In genomic region chr7:29155196-29155837, GRCm38 (mm10) we compare ENCODE assay signal across 8 mouse cellular contexts. TPM values are rescaled to one million over a fixed set of nuclear protein-coding genes. Genes with fewer than 3 reads are reported as not detected.
DNase-seq lines count a peak whose midpoint lies in the region; ATAC-seq lines count a peak whose summit lies in the region.

No protein-coding gene starts in this region.

- peak overlapping the region; percentile 93 for H3K4me2 ChIP-seq in hindbrain, embryonic 16.5 days (ENCODE audit: low read length)

- H3K4me1 ChIP-seq in hindbrain, embryonic 16.5 days (ENCODE audit: control insufficient read depth, insufficient read depth, low read depth, low read length): peaks cover 9% of the 10 kb centered on the region

- WGBS in hindbrain, embryonic 16.5 days: 7% methylated on average over 37 of the region's 37 CpGs

- H3K4me3 ChIP-seq in hindbrain, embryonic 16.5 days (ENCODE audit: low read length): peak overlapping the region; percentile 90

- peak; percentile 66 to 84 for DNase-seq in cerebellum, postnatal 4 days (ENCODE audit: low spot score in 2 of 2)
- peak; percentile 89 for DNase-seq in gastrocnemius, adult 18-20 months (ENCODE audit: low spot score)
- peak; percentile 91 to 93 for DNase-seq in left cerebral cortex, adult 18-20 months (ENCODE audit: low spot score in 2 of 2)
- peak; percentile 92 for DNase-seq in lung, postnatal 4 days
- DNase-seq in right cerebral cortex, adult 2 months (ENCODE audit: low spot score in 2 of 2): peak; percentile 90
- DNase-seq in urinary bladder, postnatal 14 days (ENCODE audit: low spot score): peak; percentile 91

- no peaks in the 10 kb centered on the region for H3K36me3 ChIP-seq in hindbrain, embryonic 16.5 days (ENCODE audit: control insufficient read depth, insufficient read depth, low read length)

- H3K9ac ChIP-seq in hindbrain, embryonic 16.5 days (ENCODE audit: low read depth, low read length): peak overlapping the region; percentile 86

- H3K27me3 ChIP-seq in hindbrain, embryonic 16.5 days (replicated peaks; ENCODE audit: control insufficient read depth, insufficient read depth, low read length): peaks cover 3% of the 10 kb centered on the region; the same call in 1 of the 2 replicates

- no peaks in the 10 kb centered on the region for H3K9me3 ChIP-seq in hindbrain, embryonic 16.5 days (ENCODE audit: control insufficient read depth, low read length)

- H3K27ac ChIP-seq in hindbrain, embryonic 16.5 days (ENCODE audit: low read depth, low read length): peak overlapping the region; percentile 92

- ATAC-seq in activated CD4-positive, CD25-positive, alpha-beta regulatory T cell, adult 4 months: peak; percentile 67
- peak; percentile 91 for ATAC-seq in hindbrain, embryonic 16.5 days

RNA-seq across cellular contexts. Expression of gene Fam98c, which starts 0.7 kb away (rescaled TPM):
- 10 to 100 TPM; 11.4 to 16.3 TPM for polyA plus RNA-seq in activated CD4-positive, CD25-positive, alpha-beta regulatory T cell, adult 4 months (2017; shearing (Covaris generic))
- 1 to 10 TPM; 9.1 to 9.4 TPM for total RNA-seq in gastrocnemius, adult 18-20 months (2021)
- polyA plus RNA-seq in hindbrain, embryonic 16.5 days (2015; fragmentation: Nextera tagmentation; extraction: Ambion mirVana): 34.6 and 44.1 TPM in 2 replicates
- total RNA-seq in left cerebral cortex, adult 18-20 months (2021): 10 to 100 TPM; 33.8 to 40.2 TPM

RNA-seq across cellular contexts. Expression of gene Ggn, which starts 14.7 kb away (rescaled TPM):
- not detected for polyA plus RNA-seq in activated CD4-positive, CD25-positive, alpha-beta regulatory T cell, adult 4 months (2017; shearing (Covaris generic))
- total RNA-seq in gastrocnemius, adult 18-20 months (2021): under 1 TPM; 0.27 to 0.33 TPM
- 0.36 and 0.81 TPM in 2 replicates for polyA plus RNA-seq in hindbrain, embryonic 16.5 days (2015; fragmentation: Nextera tagmentation; extraction: Ambion mirVana)
- total RNA-seq in left cerebral cortex, adult 18-20 months (2021): 1 to 10 TPM; 1.6 to 1.9 TPM

RNA-seq across cellular contexts. Expression of gene Spred3, which starts 14.9 kb away (rescaled TPM):
- polyA plus RNA-seq in activated CD4-positive, CD25-positive, alpha-beta regulatory T cell, adult 4 months (2017; shearing (Covaris generic)): under 1 TPM in 1 of 2 experiments, not detected in 1; 0.78 TPM
- 1 to 10 TPM; 1.9 to 3.1 TPM for total RNA-seq in gastrocnemius, adult 18-20 months (2021)
- 8.4 and 10.4 TPM in 2 replicates for polyA plus RNA-seq in hindbrain, embryonic 16.5 days (2015; fragmentation: Nextera tagmentation; extraction: Ambion mirVana)
- total RNA-seq in left cerebral cortex, adult 18-20 months (2021): 10 to 100 TPM; 50.2 to 53.6 TPM

RNA-seq across cellular contexts. Expression of gene Rasgrp4, which starts 20.7 kb away (rescaled TPM):
- polyA plus RNA-seq in activated CD4-positive, CD25-positive, alpha-beta regulatory T cell, adult 4 months (2017; shearing (Covaris generic)): 1 to 10 TPM in 1 of 2 experiments, under 1 TPM in 1; 0.95 to 1.1 TPM
- under 1 TPM; 0.52 to 0.62 TPM for total RNA-seq in gastrocnemius, adult 18-20 months (2021)
- polyA plus RNA-seq in hindbrain, embryonic 16.5 days (2015; fragmentation: Nextera tagmentation; extraction: Ambion mirVana): 0.82 and 1.2 TPM in 2 replicates
- 1 to 10 TPM; 1.4 TPM for total RNA-seq in left cerebral cortex, adult 18-20 months (2021)

RNA-seq across cellular contexts. Expression of gene Psmd8, which starts 25.2 kb away (rescaled TPM):
- polyA plus RNA-seq in activated CD4-positive, CD25-positive, alpha-beta regulatory T cell, adult 4 months (2017; shearing (Covaris generic)): 100 to 1,000 TPM; 214 to 229 TPM
- total RNA-seq in gastrocnemius, adult 18-20 months (2021): 100 to 1,000 TPM; 202 to 256 TPM
- 278 and 284 TPM in 2 replicates for polyA plus RNA-seq in hindbrain, embryonic 16.5 days (2015; fragmentation: Nextera tagmentation; extraction: Ambion mirVana)
- total RNA-seq in left cerebral cortex, adult 18-20 months (2021): 100 to 1,000 TPM; 121 to 125 TPM

Comparison
In these comparisons a context has a peak if more than half of its experiments do, and no peak if none do; other contexts are left out.
1. Peak in every context shown above with its lines: DNase-seq, ATAC-seq, H3K4me3 ChIP-seq and H3K27ac ChIP-seq.
2. RNA of gene Spred3, which starts 14.9 kb away (total RNA-seq): 50.2 to 53.6 TPM in left cerebral cortex, adult 18-20 months; 1.9 to 3.1 TPM in gastrocnemius, adult 18-20 months; every median in the first group is over 10 times any median in the second.